Mouse (Mus musculus) testis, adult 2 months (tissue): ENCODE measurements around the gene Tex22. TPM values are rescaled to one million over a fixed set of nuclear protein-coding genes. Genes with fewer than 3 reads are reported as not detected.

ENCODE experiments used
- H3K27ac ChIP-seq: fragments of 200-500 bp; 2 replicates; pipeline ENCODE4 v1.5.1; 2012; ENCODE audit warnings: low read depth, low read length; ENCODE audit not compliant: control insufficient read depth, insufficient read depth
- H3K27me3 ChIP-seq: fragments of 200-500 bp; 2 replicates; pipeline ENCODE4 v1.6.1; 2012; ENCODE audit warnings: mild to moderate bottlenecking, low read length, moderate library complexity; ENCODE audit not compliant: control insufficient read depth, insufficient read depth
- H3K36me3 ChIP-seq: fragments of 200-500 bp; 2 replicates; pipeline ENCODE4 v1.6.1; 2012; ENCODE audit warnings: mild to moderate bottlenecking, low read length; ENCODE audit not compliant: control insufficient read depth, insufficient read depth
- H3K4me1 ChIP-seq: fragments of 200-500 bp; 2 replicates; pipeline ENCODE4 v1.6.1; 2012; ENCODE audit warnings: low read length; ENCODE audit not compliant: control insufficient read depth, insufficient read depth
- H3K4me3 ChIP-seq: fragments of 200-500 bp; 2 replicates; pipeline ENCODE4 v1.5.1; 2012; ENCODE audit warnings: low read depth, mild to moderate bottlenecking, low read length, moderate library complexity, mixed read lengths; ENCODE audit not compliant: control insufficient read depth
- CTCF ChIP-seq: fragments of 200-500 bp; IDR thresholded peaks from 2 replicates; pipeline ENCODE4 v1.5.1; 2012; ENCODE audit warnings: low read depth, mild to moderate bottlenecking, inconsistent platforms, low read length, moderate library complexity; ENCODE audit not compliant: control insufficient read depth, insufficient read depth, insufficient replicate concordance
- POLR2A ChIP-seq: fragments of 200-500 bp; IDR thresholded peaks from 2 replicates; pipeline ENCODE4 v1.6.1; 2012; ENCODE audit warnings: low read depth, mild to moderate bottlenecking, inconsistent platforms, low read length, moderate library complexity; ENCODE audit not compliant: control insufficient read depth
- polyA plus RNA-seq: library from polyadenylated mRNA; depleted of rRNA; stranded (reverse); fragments of >200 nt; gene quantifications from 2 replicates; pipeline ENCODE4 v1.2.3, GENCODE M21; 2012

The Tex22 gene
- polyA plus RNA-seq, 1 experiment: 451 TPM

DNA sequence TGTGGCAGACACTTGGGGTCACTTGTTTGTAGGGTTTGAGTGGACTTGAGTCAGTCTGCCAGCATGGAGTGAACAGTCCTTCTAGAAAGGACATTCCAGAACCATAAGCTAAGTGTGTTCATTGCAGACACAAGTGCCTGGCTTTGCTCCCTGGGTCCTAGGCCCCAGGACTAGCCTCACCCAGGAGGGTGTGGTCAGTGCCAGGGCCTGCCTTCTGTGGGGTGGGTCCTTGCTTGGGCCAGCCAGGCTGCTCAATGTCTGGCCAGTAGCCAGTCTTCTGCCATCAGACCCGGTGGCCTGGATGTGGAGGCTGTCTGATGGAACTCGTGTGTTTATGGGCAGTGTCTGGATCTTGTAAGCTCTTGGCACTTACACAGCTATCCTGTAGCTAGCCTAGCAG is 58.3 kb downstream of the Tex22 start:
- TF ChIP-seq POLR2A (no peak), CTCF (no peak)
- no peak overlapping the region for H3K4me3 ChIP-seq
- H3K36me3 ChIP-seq: peaks cover 2% of the 10 kb centered on the region; the same call in 1 of the 2 replicates
- no peak overlapping the region for H3K27ac ChIP-seq
- H3K27me3 ChIP-seq: no peaks in the 10 kb centered on the region
- H3K4me1 ChIP-seq: no peaks in the 10 kb centered on the region

- H3K27ac ChIP-seq: no peak overlapping the region
- H3K27me3 ChIP-seq: no peaks in the 10 kb centered on the region
- peaks cover 2% of the 10 kb centered on the region; the same call in 1 of the 2 replicates for H3K36me3 ChIP-seq
- no peak for TF ChIP-seq CTCF
- TF ChIP-seq POLR2A: no peak
- H3K4me1 ChIP-seq: no peaks in the 10 kb centered on the region
- H3K4me3 ChIP-seq: no peak overlapping the region
These were observed 59.0 kb downstream of the Tex22 start for GRCm38 (mm10) chr12:113133260-113133659.

DNA sequence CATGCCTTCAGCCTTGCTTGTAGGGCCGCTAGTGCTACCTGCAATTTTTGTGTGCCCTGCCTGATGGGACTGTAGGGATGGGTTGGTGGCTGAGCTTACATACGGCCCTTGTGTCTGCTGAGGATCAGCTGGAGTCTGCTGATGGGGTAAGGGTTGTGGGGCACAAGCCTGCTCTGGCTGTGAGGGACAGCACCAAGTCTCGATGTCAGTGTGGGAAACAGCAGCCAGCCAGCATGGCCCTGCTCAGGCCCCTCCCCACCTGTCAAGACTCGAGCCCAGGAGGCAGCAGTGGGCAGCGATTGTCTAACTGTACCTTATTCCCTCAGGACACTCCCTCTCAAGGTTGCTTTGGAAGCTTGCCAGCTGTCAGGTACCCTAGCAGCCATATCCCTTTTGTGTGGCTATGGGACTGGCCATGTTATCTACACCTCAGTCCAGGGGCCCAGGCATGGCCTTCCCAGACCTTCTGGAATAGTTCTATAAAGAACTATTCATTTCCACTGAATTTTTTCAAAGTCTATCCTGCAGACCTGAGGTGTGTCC is 59.6 kb downstream of the Tex22 start:
- TF ChIP-seq CTCF (0 out of 2 replicates have a peak, but pooled peaks have one; percentile 1), POLR2A (no peak)
- H3K27me3 ChIP-seq: no peaks in the 10 kb centered on the region
- no peak overlapping the region for H3K4me3 ChIP-seq
- H3K36me3 ChIP-seq: peaks cover 2% of the 10 kb centered on the region; the same call in 1 of the 2 replicates
- no peak overlapping the region for H3K27ac ChIP-seq
- H3K4me1 ChIP-seq: peaks cover 2% of the 10 kb centered on the region

- Histone ChIP-seq H3K27me3 (no peaks in the 10 kb centered on the region), H3K36me3 (peaks cover 2% of the 10 kb centered on the region; the same call in 1 of the 2 replicates), H3K4me1 (peaks cover 7% of the 10 kb centered on the region), H3K27ac (no peak overlapping the region), H3K4me3 (no peak overlapping the region)
- no peak for TF ChIP-seq POLR2A
- no peak for TF ChIP-seq CTCF
These were observed 60.2 kb downstream of the Tex22 start for GRCm38 (mm10) chr12:113134502-113134901.

DNA sequence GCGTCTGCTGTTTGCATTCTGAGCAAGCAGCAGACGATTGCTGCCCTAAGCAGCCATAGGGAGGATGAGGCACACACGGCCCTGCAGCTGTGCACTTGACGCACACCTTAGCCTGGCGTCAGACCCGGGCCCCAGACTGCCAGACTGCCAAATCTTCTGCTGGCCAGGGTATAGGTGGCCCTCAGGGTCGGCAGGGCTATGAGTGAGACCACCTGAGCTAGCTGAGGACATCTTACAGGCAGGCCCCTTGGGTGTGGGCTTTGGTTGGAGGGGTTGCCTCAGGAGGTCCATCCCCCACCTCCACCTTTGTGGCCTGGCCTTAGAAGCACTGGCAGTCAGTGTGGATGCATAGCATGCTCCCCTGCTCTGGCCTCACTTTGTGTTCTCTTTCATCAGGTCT is 61.1 kb downstream of the Tex22 start:
- H3K4me1 ChIP-seq: peaks cover 11% of the 10 kb centered on the region
- TF ChIP-seq CTCF (no peak), POLR2A (peak; percentile 44; the same call in 1 of the 2 replicates)
- no peak overlapping the region for H3K27ac ChIP-seq
- peaks cover 2% of the 10 kb centered on the region; the same call in 1 of the 2 replicates for H3K36me3 ChIP-seq
- H3K27me3 ChIP-seq: no peaks in the 10 kb centered on the region
- H3K4me3 ChIP-seq: no peak overlapping the region

DNA sequence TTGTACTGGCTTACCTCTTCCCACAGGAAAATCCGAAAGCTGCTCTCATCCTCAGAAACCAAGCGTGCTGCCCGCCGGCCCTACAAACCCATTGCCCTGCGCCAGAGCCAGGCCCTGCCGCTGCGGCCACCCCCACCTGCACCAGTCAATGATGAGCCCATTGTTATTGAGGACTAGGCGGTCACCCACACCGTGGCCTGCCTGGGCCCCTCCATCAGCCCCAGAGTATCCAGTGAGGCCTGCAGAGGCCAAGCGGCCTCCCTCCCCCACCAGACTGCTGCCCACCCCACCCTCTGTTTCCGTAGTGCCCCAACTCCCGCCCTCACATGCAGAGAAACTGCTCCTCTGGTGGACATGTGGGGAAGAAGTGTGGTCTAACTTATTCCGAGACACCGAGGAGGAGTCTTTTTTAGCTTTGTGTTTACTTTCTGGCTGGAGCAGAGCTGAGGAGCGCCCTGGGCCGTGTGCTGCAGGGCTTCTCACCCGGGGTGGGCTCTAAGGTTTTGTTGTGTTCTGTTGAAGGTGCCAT is 62.3 kb downstream of the Tex22 start:
- H3K36me3 ChIP-seq: peaks cover 2% of the 10 kb centered on the region; the same call in 1 of the 2 replicates
- no peak overlapping the region for H3K27ac ChIP-seq
- H3K4me1 ChIP-seq: peaks cover 18% of the 10 kb centered on the region
- no peaks in the 10 kb centered on the region for H3K27me3 ChIP-seq
- H3K4me3 ChIP-seq: no peak overlapping the region
- TF ChIP-seq POLR2A (no peak), CTCF (no peak)

GRCm38 (mm10) chr12:113137260-113138213 is 63.2 kb downstream of the Tex22 start:
- no peaks in the 10 kb centered on the region for H3K27me3 ChIP-seq
- H3K4me1 ChIP-seq: peaks cover 18% of the 10 kb centered on the region
- H3K36me3 ChIP-seq: peaks cover 2% of the 10 kb centered on the region; the same call in 1 of the 2 replicates
- no peak overlapping the region for H3K27ac ChIP-seq
- H3K4me3 ChIP-seq: peak overlapping the region; percentile 95
- TF ChIP-seq POLR2A (no peak), CTCF (no peak)
